Mouse (Mus musculus) megakaryocyte, embryonic 14.5 days (primary cell): ENCODE measurements around the gene Odf2.
"Not testable (repeated sequence)": the region's sequence is repeated elsewhere in the genome, so short reads cannot be mapped to it uniquely, and the experiment has no call there.

ENCODE experiments used
- FLI1 ChIP-seq: IDR thresholded peaks from 2 replicates; pipeline ENCODE4 v1.6.1; 2012; ENCODE audit warnings: low read length, inconsistent platforms, mixed read lengths
- GATA1 ChIP-seq: IDR thresholded peaks from 3 replicates; pipeline ENCODE4 v1.6.1; 2012; ENCODE audit warnings: mixed read lengths, low read length, inconsistent platforms, borderline replicate concordance

DNA sequence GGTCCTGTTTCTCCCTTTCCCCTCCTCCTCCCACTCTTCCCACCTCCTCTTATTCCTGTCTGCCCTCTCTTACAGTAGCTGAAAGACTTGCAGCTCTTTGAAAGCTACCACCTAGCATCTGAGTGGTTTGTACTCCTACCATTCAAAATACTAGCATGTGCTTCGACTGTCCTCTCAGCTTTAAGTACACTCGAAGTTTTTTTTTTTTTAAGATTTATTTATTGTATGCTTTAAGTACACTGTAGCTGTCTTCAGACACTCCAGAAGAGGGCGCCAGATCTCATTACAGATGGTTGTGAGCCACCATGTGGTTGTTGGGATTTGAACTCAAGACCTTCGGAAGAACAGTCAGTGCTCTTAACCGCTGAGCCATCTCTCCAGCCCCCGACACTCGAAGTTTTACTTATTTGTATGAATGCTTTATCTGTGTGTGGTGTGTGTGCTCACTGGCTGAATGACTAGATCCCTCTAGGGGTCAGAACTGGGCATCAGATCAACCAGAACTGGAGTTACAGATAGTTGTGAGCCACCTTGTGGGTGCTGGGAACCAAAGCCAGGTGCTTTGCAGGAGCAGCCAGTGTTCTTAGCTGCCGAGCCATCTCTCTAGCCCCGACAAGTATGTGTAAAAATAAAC lies 2.2 kb upstream of the Odf2 start:
- not testable (repeated sequence) for TF ChIP-seq GATA1, FLI1
